Mouse (Mus musculus) heart, adult 2 months (tissue): Measurements from ENCODE around the gene Zfp62. TPM values are rescaled to one million over a fixed set of nuclear protein-coding genes. Genes with fewer than 3 reads are reported as not detected.

Experiments used
- DNase-seq, 2 experiments: peaks; one replicate each; pipeline ENCODE4 v3.0.0; 2021
- H3K27ac ChIP-seq: fragments of 200-600 bp; 2 replicates; pipeline ENCODE4 v1.8.1; 2022
- H3K27me3 ChIP-seq: fragments of 200-500 bp; 2 replicates; pipeline ENCODE4 v1.6.1; 2012; ENCODE audit warnings: mild to moderate bottlenecking, low read length, inconsistent platforms, mixed read lengths; ENCODE audit not compliant: control insufficient read depth, insufficient read depth
- H3K36me3 ChIP-seq: fragments of 200-500 bp; 2 replicates; pipeline ENCODE4 v1.6.1; 2012; ENCODE audit warnings: low read length, inconsistent platforms; ENCODE audit not compliant: control insufficient read depth, insufficient read depth
- H3K4me1 ChIP-seq: fragments of 200-500 bp; 2 replicates; pipeline ENCODE4 v1.6.1; 2011; ENCODE audit warnings: low read length; ENCODE audit not compliant: control insufficient read depth, insufficient read depth
- H3K4me3 ChIP-seq: fragments of 200-600 bp; 2 replicates; pipeline ENCODE4 v1.8.1; 2022
- H3K79me2 ChIP-seq: fragments of 200-500 bp; replicated peaks from 2 replicates; pipeline ENCODE4 v1.6.1; 2012; ENCODE audit warnings: mild to moderate bottlenecking, inconsistent platforms, low read length, moderate library complexity, mixed read lengths; ENCODE audit not compliant: control insufficient read depth, insufficient read depth
- H3K9ac ChIP-seq: fragments of 200-500 bp; 2 replicates; pipeline ENCODE4 v1.6.1; 2012; ENCODE audit warnings: low read depth, mild to moderate bottlenecking, control low read depth, inconsistent platforms, low read length, mixed read lengths
- CTCF ChIP-seq: fragments of 200-600 bp; IDR thresholded peaks from 2 replicates; pipeline ENCODE4 v1.8.1; 2022; ENCODE audit warnings: antibody characterized with exemption, mild to moderate bottlenecking, moderate library complexity
- EP300 ChIP-seq: fragments of 200-500 bp; IDR thresholded peaks from 2 replicates; pipeline ENCODE4 v1.6.1; 2011; ENCODE audit warnings: low read depth, low read length, control low read depth; ENCODE audit not compliant: insufficient read depth
- POLR2A ChIP-seq: fragments of 200-500 bp; IDR thresholded peaks from 2 replicates; pipeline ENCODE4 v1.6.1; 2011; ENCODE audit warnings: mild to moderate bottlenecking, low read depth, low read length, control low read depth; ENCODE audit not compliant: insufficient read depth
- WGBS: fragments of 180-500 bp; shearing (Covaris S2); methylation state at CpG from one replicate; pipeline ENCODE4 v1.1.7; 2018; 5-methylcytosine and 5-hydroxymethylcytosine counted together
- intact Hi-C: fragments of 180-260 bp; cut with DNase I; formaldehyde crosslinking; loops from one replicate; pipeline ENCODE4 v1.15.1; 2025
- polyA plus RNA-seq: library from polyadenylated mRNA; depleted of rRNA; stranded (reverse); fragments of >200 nt; gene quantifications from 2 replicates; pipeline ENCODE4 v1.2.3, GENCODE M21; 2012
- total RNA-seq, 2 experiments: library from RNA; stranded (reverse); gene quantifications; 2 replicates each; pipeline ENCODE4 v1.2.3; 2021

The Zfp62 gene
- total and polyA plus RNA-seq, 3 experiments = 2.9 to 28.9 (median 23.9) TPM

- 0 out of 2 replicates have a peak, but pooled peaks cover 2% of the 10 kb centered on the region for H3K79me2 ChIP-seq
- intact Hi-C loops = no loop called here
- TF ChIP-seq POLR2A (no peak), CTCF (no peak), EP300 (no peak)
- peaks cover 14% of the 10 kb centered on the region for H3K36me3 ChIP-seq
- H3K4me3 ChIP-seq = no peak overlapping the region
- peaks cover 27% of the 10 kb centered on the region for H3K4me1 ChIP-seq
- H3K27ac ChIP-seq = peak overlapping the region; percentile 99
- H3K27me3 ChIP-seq = no peaks in the 10 kb centered on the region
- no peak for DNase-seq
- H3K9ac ChIP-seq = no peak overlapping the region
- 74% methylated on average over 2 of the region's 2 CpGs for WGBS
These were observed 44.2 kb downstream of the Zfp62 start for GRCm38 (mm10) chr11:49247255-49247654.

- 24% methylated on average over 6 of the region's 6 CpGs for WGBS
- peak; percentile 64 to 78 for DNase-seq
- peak overlapping the region; percentile 7; the same call in 1 of the 2 replicates for H3K9ac ChIP-seq
- 0 out of 2 replicates have a peak, but pooled peaks cover 2% of the 10 kb centered on the region for H3K79me2 ChIP-seq
- H3K4me1 ChIP-seq = peaks cover 32% of the 10 kb centered on the region
- H3K4me3 ChIP-seq = no peak overlapping the region
- intact Hi-C loops = no loop called here
- H3K36me3 ChIP-seq = peaks cover 23% of the 10 kb centered on the region
- peak overlapping the region; percentile 99 for H3K27ac ChIP-seq
- no peaks in the 10 kb centered on the region for H3K27me3 ChIP-seq
- no peak for TF ChIP-seq EP300
- peak; percentile 31; the same call in 1 of the 2 replicates for TF ChIP-seq POLR2A
These were observed 45.3 kb downstream of the Zfp62 start for GRCm38 (mm10) chr11:49248226-49248973.

- Histone ChIP-seq H3K4me3 (no peak overlapping the region), H3K79me2 (peaks cover 5% of the 10 kb centered on the region; the same call in 1 of the 2 replicates), H3K27ac (peak overlapping the region; percentile 99), H3K27me3 (no peaks in the 10 kb centered on the region), H3K4me1 (peaks cover 36% of the 10 kb centered on the region), H3K36me3 (peaks cover 25% of the 10 kb centered on the region), H3K9ac (peak overlapping the region; percentile 7; the same call in 1 of the 2 replicates)
- 56% methylated on average over 6 of the region's 6 CpGs for WGBS
- intact Hi-C loops = no loop called here
- DNase-seq = no peak
- TF ChIP-seq POLR2A (no peak), CTCF (no peak), EP300 (no peak)
These were observed 46.0 kb downstream of the Zfp62 start for GRCm38 (mm10) chr11:49248974-49249700.

- peak overlapping the region; percentile 65 for H3K4me3 ChIP-seq
- no peaks in the 10 kb centered on the region for H3K27me3 ChIP-seq
- H3K79me2 ChIP-seq = peaks cover 8% of the 10 kb centered on the region
- H3K9ac ChIP-seq = peak overlapping the region; percentile 93
- peaks cover 31% of the 10 kb centered on the region for H3K36me3 ChIP-seq
- intact Hi-C loops = loop anchor here (2.0 to 5.0 kb wide), 3 partner anchors 47 to 433 kb away; partner anchors contain the start of genes Trim41 and Zfp62
- no peak for TF ChIP-seq EP300
- TF ChIP-seq CTCF = no peak
- TF ChIP-seq POLR2A = no peak
- no peak for DNase-seq
- H3K27ac ChIP-seq = peak overlapping the region; percentile 99
- 17% methylated on average over 10 of the region's 10 CpGs for WGBS
- H3K4me1 ChIP-seq = peaks cover 35% of the 10 kb centered on the region
These were observed 46.8 kb downstream of the Zfp62 start for GRCm38 (mm10) chr11:49249811-49250421.

- intact Hi-C loops = loop anchor here (2.0 to 5.0 kb wide), 3 partner anchors 48 to 433 kb away; partner anchors contain the start of genes Trim41 and Zfp62
- peak; percentile 96 to 97 for DNase-seq
- peak overlapping the region; percentile 65 for H3K4me3 ChIP-seq
- peaks cover 8% of the 10 kb centered on the region for H3K79me2 ChIP-seq
- peak overlapping the region; percentile 93 for H3K9ac ChIP-seq
- under 1% methylated on average over 45 of the region's 45 CpGs for WGBS
- TF ChIP-seq POLR2A (peak; percentile 92), EP300 (peak; percentile 58; the same call in 1 of the 2 replicates), CTCF (peak; percentile 64)
- H3K27me3 ChIP-seq = no peaks in the 10 kb centered on the region
- H3K27ac ChIP-seq = peak overlapping the region; percentile 99
- peaks cover 31% of the 10 kb centered on the region for H3K4me1 ChIP-seq
- peaks cover 29% of the 10 kb centered on the region for H3K36me3 ChIP-seq
These were observed 47.6 kb downstream of the Zfp62 start for GRCm38 (mm10) chr11:49250422-49251379.
